Mouse (Mus musculus) bone marrow macrophage, adult 2 months (primary cell): ENCODE data around the gene Ezh1. TPM values are rescaled to one million over a fixed set of nuclear protein-coding genes. Genes with fewer than 3 reads are reported as not detected.

Source experiments
- H3K27ac ChIP-seq: 2 replicates; pipeline ENCODE4 v1.5.1; 2012; ENCODE audit warnings: low read depth, low read length; ENCODE audit not compliant: insufficient read depth
- H3K4me1 ChIP-seq: 2 replicates; pipeline ENCODE4 v1.6.1; 2012; ENCODE audit warnings: low read length; ENCODE audit not compliant: control insufficient read depth, insufficient read depth
- H3K4me3 ChIP-seq: 2 replicates; pipeline ENCODE4 v1.5.1; 2012; ENCODE audit warnings: mild to moderate bottlenecking, low read length, moderate library complexity; ENCODE audit not compliant: insufficient read depth
- CTCF ChIP-seq: IDR thresholded peaks from 2 replicates; pipeline ENCODE4 v1.5.1; 2012; ENCODE audit warnings: low read depth, mild to moderate bottlenecking, low read length, moderate library complexity
- POLR2A ChIP-seq: IDR thresholded peaks from 2 replicates; pipeline ENCODE4 v1.6.1; 2012; ENCODE audit warnings: mild to moderate bottlenecking, low read depth, low read length, borderline replicate concordance
- polyA plus RNA-seq: library from polyadenylated mRNA; stranded (reverse); fragments of >200 nt; gene quantifications from 2 replicates; pipeline ENCODE4 v1.2.4, GENCODE M21; 2012; ENCODE audit not compliant: missing spikeins, insufficient read depth, insufficient read length

The Ezh1 gene
- polyA plus RNA-seq, 1 experiment, result 52.5 TPM

- peaks cover 9% of the 10 kb centered on the region for H3K4me1 ChIP-seq
- no peak overlapping the region for H3K27ac ChIP-seq
- TF ChIP-seq CTCF (no peak), POLR2A (no peak)
- no peak overlapping the region for H3K4me3 ChIP-seq
Measured at GRCm38 (mm10) chr11:101151063-101151462, 75.2 kb downstream of the Ezh1 start.

- Histone ChIP-seq H3K4me3 (no peak overlapping the region), H3K27ac (no peak overlapping the region)
- TF ChIP-seq POLR2A (no peak), CTCF (no peak)
Measured at GRCm38 (mm10) chr11:101149178-101150105, 76.8 kb downstream of the Ezh1 start.

DNA sequence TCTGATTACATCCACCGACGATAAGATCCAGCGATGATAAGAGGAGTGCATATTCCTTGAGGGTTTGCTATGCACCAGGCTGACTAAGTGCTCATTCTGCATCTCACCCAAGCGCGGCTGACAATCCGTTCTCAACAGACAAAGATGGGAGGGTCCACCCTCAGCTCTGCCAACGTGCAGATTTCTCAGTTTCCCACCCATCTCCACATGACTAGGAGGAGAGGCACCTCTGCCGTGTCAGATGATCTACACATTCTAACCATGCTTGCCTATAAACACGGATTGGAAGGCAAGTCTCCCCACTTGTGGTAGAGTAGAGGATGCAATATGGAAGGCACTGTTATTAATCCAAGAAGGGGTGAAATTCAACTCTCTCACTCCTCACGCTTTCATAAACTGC lies 77.5 kb downstream of the Ezh1 start:
- Histone ChIP-seq H3K4me3 (no peak overlapping the region), H3K27ac (no peak overlapping the region), H3K4me1 (peaks cover 11% of the 10 kb centered on the region)
- TF ChIP-seq POLR2A (no peak), CTCF (no peak)

More at GRCm38 (mm10) chr11:101149178-101150105, 76.8 kb downstream of the Ezh1 start:
- peaks cover 9% of the 10 kb centered on the region for H3K4me1 ChIP-seq

GRCm38 (mm10) chr11:101146377-101146776 lies 79.9 kb downstream of the Ezh1 start:
- Histone ChIP-seq H3K4me1 (peaks cover 11% of the 10 kb centered on the region), H3K4me3 (no peak overlapping the region), H3K27ac (no peak overlapping the region)
- no peak for TF ChIP-seq POLR2A
- TF ChIP-seq CTCF, result no peak

- peak overlapping the region; percentile 11 for H3K27ac ChIP-seq
- peak overlapping the region; percentile 51 for H3K4me3 ChIP-seq
- H3K4me1 ChIP-seq, result peaks cover 6% of the 10 kb centered on the region; the same call in 1 of the 2 replicates
- no peak for TF ChIP-seq CTCF
- TF ChIP-seq POLR2A, result no peak
Measured at GRCm38 (mm10) chr11:101143338-101144225, 82.7 kb downstream of the Ezh1 start.

DNA sequence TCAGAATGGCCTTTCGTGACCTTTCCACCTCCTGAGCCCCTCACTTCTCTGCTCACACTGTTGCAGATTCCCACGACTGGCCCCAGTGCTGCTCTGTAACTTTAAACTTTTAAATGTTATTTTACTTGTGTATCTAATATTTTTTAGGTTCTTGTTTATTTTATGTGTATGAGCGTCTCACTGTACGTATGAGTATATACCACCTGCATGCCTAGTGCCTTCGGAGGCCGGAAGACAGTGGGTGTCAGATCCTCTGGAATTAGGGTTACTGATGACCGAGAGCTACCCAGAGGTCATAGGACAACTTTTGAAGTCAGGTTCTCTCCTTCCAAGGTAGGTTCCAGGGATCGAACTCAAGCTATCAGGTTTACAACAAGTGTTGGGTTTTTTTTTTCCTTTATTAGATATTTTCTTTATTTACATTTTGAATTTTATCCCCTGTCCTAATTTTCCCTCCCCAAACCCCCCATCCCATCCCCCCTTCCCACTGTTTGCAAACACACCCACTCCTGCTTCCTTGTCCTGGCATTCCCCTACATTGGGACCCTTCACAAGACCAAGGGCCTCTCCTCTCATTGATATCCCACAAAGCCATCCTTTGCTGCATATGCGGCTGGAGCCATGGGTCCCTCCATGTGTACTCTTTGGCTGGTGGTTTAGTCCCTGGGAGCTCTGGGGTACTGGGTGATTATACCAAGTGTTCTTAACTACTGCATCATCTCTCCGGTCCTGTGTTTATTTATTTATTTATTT lies 83.9 kb downstream of the Ezh1 start:
- no peak for TF ChIP-seq CTCF
- TF ChIP-seq POLR2A, result no peak
- peaks cover 6% of the 10 kb centered on the region; the same call in 1 of the 2 replicates for H3K4me1 ChIP-seq
- no peak overlapping the region for H3K27ac ChIP-seq
- no peak overlapping the region for H3K4me3 ChIP-seq

Other genes starting within 250 kb of the Ezh1 start
- 163 and 186 TPM in 2 replicates for gene Atp6v0a1, start 217.0 kb downstream of the Ezh1 start, polyA plus RNA-seq
- 59.5 and 64.3 TPM in 2 replicates for gene Naglu, start 156.5 kb downstream of the Ezh1 start, polyA plus RNA-seq
- gene Hsd17b1, start 148.1 kb downstream of the Ezh1 start, polyA plus RNA-seq, result 0.60 TPM in 1 of 2 replicates, not detected in the other
- 16.5 and 19.6 TPM in 2 replicates for gene Coasy, start 143.9 kb downstream of the Ezh1 start, polyA plus RNA-seq
- gene Mlx, start 139.2 kb downstream of the Ezh1 start, polyA plus RNA-seq, result 53.8 and 67.3 TPM in 2 replicates
- gene Psmc3ip, start 131.0 kb downstream of the Ezh1 start, polyA plus RNA-seq, result 4.1 and 4.8 TPM in 2 replicates
- 52.2 and 62.4 TPM in 2 replicates for gene Retreg3, start 106.6 kb downstream of the Ezh1 start, polyA plus RNA-seq
- gene Tubg1, start 106.5 kb downstream of the Ezh1 start, polyA plus RNA-seq, result 13.3 and 18.6 TPM in 2 replicates
- not detected in 2 replicates for gene Tubg2, start 70.6 kb downstream of the Ezh1 start, polyA plus RNA-seq
- gene Cntnap1, start 55.9 kb downstream of the Ezh1 start, polyA plus RNA-seq, result 2.5 and 3.2 TPM in 2 replicates
- gene Plekhh3, start 55.1 kb downstream of the Ezh1 start, polyA plus RNA-seq, result 4.3 and 6.4 TPM in 2 replicates
- not detected in 2 replicates for gene Ccr10, start 51.0 kb downstream of the Ezh1 start, polyA plus RNA-seq
- not detected in 2 replicates for gene Ramp2, start 19.6 kb upstream of the Ezh1 start, polyA plus RNA-seq
- gene Vps25, start 27.2 kb upstream of the Ezh1 start, polyA plus RNA-seq, result 111 and 114 TPM in 2 replicates
- gene Wnk4, start 34.1 kb upstream of the Ezh1 start, polyA plus RNA-seq, result not detected in 2 replicates
- 1.0 and 1.6 TPM in 2 replicates for gene Cntd1, start 52.5 kb upstream of the Ezh1 start, polyA plus RNA-seq
- 60.1 and 63.3 TPM in 2 replicates for gene Coa3, start 52.7 kb upstream of the Ezh1 start, polyA plus RNA-seq
- gene Becn1, start 75.8 kb upstream of the Ezh1 start, polyA plus RNA-seq, result 78.3 and 80.1 TPM in 2 replicates
- 48.8 and 53.2 TPM in 2 replicates for gene Psme3, start 89.8 kb upstream of the Ezh1 start, polyA plus RNA-seq
- 1.1 and 1.3 TPM in 2 replicates for gene Aoc2, start 98.6 kb upstream of the Ezh1 start, polyA plus RNA-seq
- gene Aoc3, start 104.1 kb upstream of the Ezh1 start, polyA plus RNA-seq, result 0.20 TPM in 1 of 2 replicates, not detected in the other
- gene G6pc, start 141.1 kb upstream of the Ezh1 start, polyA plus RNA-seq, result not detected in 2 replicates
- 15.4 and 17.8 TPM in 2 replicates for gene Aarsd1, start 191.2 kb upstream of the Ezh1 start, polyA plus RNA-seq
- gene Gm27029, start 198.3 kb upstream of the Ezh1 start, polyA plus RNA-seq, result 3.9 and 5.3 TPM in 2 replicates
- 11.4 and 12.0 TPM in 2 replicates for gene Rundc1, start 198.6 kb upstream of the Ezh1 start, polyA plus RNA-seq
- 4.5 and 4.7 TPM in 2 replicates for gene Ptges3l, start 198.9 kb upstream of the Ezh1 start, polyA plus RNA-seq
- gene Rpl27, start 215.8 kb upstream of the Ezh1 start, polyA plus RNA-seq, result 519 and 718 TPM in 2 replicates
- 50.6 and 58.7 TPM in 2 replicates for gene Ifi35, start 221.9 kb upstream of the Ezh1 start, polyA plus RNA-seq
- 9.7 and 11.4 TPM in 2 replicates for gene Rnd2, start 238.5 kb upstream of the Ezh1 start, polyA plus RNA-seq
- 180 and 202 TPM in 2 replicates for gene Vat1, start 239.8 kb upstream of the Ezh1 start, polyA plus RNA-seq